Mouse (Mus musculus) megakaryocyte, embryonic 14.5 days (primary cell): Measurements from ENCODE around the gene Garnl3.

Experiments
- FLI1 ChIP-seq: IDR thresholded peaks from 2 replicates; pipeline ENCODE4 v1.6.1; 2012; ENCODE audit warnings: low read length, inconsistent platforms, mixed read lengths
- GATA1 ChIP-seq: IDR thresholded peaks from 3 replicates; pipeline ENCODE4 v1.6.1; 2012; ENCODE audit warnings: mixed read lengths, low read length, inconsistent platforms, borderline replicate concordance

DNA sequence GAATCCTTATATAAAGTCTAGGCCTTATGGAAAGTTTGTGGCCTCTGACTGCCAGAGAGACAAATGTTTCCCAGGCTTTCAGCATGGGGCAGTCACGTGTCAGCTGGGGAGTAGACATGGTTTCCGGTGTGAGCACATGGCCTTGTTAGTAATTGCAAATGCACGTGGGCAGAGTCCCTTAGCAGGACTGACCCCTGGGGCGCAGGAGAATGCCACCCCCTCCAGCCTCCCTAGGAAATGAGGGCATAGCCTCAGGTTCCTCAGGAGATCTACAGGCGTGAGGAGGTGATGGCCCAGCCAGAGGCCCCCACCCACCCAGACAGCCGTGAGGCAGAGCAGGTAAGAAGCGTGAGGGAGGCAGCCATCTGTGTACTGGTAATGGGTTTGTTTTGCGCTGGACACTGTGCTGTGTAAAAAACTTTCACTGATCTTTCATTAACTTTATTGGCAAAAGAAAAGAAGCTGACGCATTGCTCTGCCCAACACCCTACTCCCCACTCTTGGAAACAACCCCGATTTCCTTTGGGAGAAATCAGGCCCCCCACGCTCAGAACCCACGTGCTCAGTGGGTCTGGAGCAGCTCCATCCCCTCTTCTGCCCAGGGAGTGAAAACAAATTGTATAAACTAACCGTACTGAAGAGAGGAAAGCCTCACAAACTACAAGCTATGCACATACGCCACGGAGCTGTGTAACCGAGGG lies 48.6 kb upstream of the Garnl3 start:
- TF ChIP-seq GATA1: no peak
- TF ChIP-seq FLI1: no peak
